Mouse (Mus musculus): ENCODE measurements around the gene Rps6ka2.

DNA sequence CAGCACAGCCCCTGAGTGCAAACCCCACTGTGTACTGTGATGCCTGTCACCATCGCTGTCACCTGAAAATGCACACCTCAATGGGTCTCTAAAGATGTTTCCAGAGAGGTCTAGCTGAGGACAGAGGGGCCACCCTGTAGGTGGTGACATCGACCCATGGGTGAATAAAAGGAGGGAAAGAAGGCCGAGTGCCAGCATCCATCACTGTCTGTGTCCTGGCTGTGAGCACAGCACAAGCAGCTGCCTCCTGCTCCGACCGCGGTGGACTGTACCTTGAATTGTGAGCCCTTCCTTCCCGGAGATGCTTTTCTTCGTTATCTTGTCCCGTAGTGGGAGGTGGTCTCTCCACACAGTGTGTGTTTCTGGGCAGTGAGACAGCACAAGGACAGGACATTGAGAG lies 67.8 kb downstream of the Rps6ka2 start:
- TF ChIP-seq CTCF (IDR thresholded peaks at IDR 0.05; ENCODE audit: low read depth) (no peak), EP300 (optimal IDR thresholded peaks at IDR 0.05) (no peak)
